Mouse (Mus musculus) spleen, adult 18-20 months (tissue): ENCODE measurements at regions not wholly inside any gene's neighbourhood (a gene's known extent, or its start where the extent isn't known, plus 50 kb on each side); places are given as distances from the start of the nearest gene placed in this dataset.

Source experiments
- DNase-seq, 2 experiments: peaks; one replicate each; pipeline ENCODE4 v3.0.0; 2022; ENCODE audit warnings: mixed read lengths in 2 of 2

DNA sequence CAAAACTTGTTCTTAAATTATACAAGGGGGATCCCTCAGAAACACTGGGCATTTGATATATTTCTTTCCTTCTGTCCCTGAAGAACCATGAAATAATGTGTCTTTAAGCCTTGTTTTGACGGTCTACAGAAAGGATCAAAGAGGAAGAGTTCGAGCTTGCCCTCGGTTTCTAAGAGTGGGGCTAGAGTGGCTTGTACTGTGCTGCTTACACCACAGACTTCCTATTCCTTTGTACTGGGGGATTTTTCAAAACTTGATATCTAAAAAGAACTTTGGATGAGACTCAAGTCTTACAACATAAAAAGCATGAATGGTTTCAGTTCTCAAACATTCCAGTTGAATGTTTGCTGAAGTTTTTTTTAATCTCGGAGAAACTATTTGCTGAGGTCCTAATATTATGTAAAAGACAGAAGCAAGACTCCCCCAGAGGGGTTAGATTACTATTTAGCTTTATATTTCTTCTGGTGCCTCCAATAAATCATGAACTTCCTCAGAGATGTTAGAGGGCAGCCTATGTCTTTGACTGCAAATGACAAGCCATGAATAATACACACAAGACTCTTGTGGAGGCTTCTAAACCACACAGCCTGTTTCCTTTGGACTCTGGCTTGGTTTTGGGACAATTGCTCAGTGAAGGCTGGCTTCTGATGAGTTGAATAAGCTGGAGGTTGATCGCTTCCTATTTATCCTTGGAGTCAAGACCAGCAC, 352.0 kb upstream of the Smim15 start:
- DNase-seq: no peak

GRCm38 (mm10) chr13:107688972-107689371, 355.3 kb upstream of the Smim15 start:
- no peak for DNase-seq

- no peak for DNase-seq
These were observed 359.0 kb upstream of the Smim15 start for GRCm38 (mm10) chr13:107685231-107685630.

GRCm38 (mm10) chr13:107683909-107684308, 360.3 kb upstream of the Smim15 start:
- DNase-seq: no peak

DNA sequence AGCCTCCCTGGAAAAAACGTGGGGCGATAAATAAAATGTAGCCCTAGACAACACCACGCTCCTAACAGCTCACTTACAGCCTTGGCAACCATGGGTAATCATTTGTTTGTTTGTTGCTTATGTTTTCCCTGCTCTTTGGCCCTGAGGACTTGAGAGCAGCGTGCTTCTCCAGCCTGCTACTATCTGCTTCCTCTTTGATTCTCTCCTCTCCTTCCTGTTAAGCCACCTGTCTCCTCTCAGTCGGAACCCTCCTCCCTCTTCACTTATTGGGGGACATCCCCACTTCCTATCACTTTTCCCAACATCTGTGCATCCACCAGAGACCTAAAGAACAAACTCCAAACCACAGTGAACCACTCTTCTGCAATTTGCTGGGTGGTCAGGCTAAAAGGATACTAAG, 362.5 kb upstream of the Smim15 start:
- no peak for DNase-seq

- no peak for DNase-seq
These were observed 365.4 kb upstream of the Smim15 start for GRCm38 (mm10) chr13:107678860-107679259.

GRCm38 (mm10) chr13:107677091-107677470, 367.2 kb upstream of the Smim15 start:
- DNase-seq: no peak

DNA sequence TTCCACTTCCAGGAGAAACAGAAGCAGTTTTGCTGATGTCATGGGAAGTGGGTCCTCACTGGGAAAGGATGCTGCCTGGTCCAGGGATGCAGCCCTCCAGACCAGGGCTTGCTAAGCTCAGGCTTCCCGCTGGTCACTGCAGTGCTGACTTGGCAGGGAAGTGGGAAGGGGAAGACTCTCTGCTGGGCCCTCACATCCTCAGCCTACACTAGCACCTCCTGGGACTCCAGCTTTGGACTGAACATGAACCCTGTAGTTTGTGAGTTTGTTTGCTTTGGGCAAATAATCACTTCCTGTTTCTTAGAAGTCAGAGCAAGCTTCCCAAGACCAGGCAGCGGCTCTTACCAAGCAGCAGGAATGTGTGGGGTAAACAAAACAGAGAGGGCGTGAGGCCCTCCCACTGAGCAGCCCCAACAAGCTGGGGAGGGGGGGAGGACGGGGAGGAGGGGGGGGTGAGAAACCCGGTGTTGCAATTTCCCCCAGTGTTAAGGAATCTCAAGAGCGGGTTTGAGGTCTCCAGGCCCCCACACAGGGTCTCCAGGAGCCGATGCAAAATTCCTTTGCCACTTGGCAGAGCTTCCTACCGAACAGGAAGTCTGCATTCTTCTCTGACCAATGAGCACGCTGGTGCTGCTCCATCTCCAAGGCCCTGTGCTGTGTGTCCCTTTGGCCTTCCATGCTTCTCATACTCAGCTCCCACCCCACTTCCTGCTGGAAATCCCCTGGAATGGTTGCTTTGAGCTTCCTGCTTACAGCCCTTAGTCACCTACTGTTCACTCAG, 367.7 kb upstream of the Smim15 start:
- DNase-seq: no peak

- no peak for DNase-seq
These were observed 372.1 kb upstream of the Smim15 start for GRCm38 (mm10) chr13:107672166-107672565.

GRCm38 (mm10) chr13:107668509-107668908, 375.7 kb upstream of the Smim15 start:
- no peak for DNase-seq

- no peak for DNase-seq
These were observed 378.5 kb upstream of the Smim15 start for GRCm38 (mm10) chr13:107665775-107666174.

GRCm38 (mm10) chr13:107664197-107664596, 380.0 kb upstream of the Smim15 start:
- no peak for DNase-seq

GRCm38 (mm10) chr13:107663745-107664144, 380.5 kb upstream of the Smim15 start:
- DNase-seq: no peak

- DNase-seq: no peak
These were observed 382.8 kb upstream of the Smim15 start for GRCm38 (mm10) chr13:107661414-107661813.

DNA sequence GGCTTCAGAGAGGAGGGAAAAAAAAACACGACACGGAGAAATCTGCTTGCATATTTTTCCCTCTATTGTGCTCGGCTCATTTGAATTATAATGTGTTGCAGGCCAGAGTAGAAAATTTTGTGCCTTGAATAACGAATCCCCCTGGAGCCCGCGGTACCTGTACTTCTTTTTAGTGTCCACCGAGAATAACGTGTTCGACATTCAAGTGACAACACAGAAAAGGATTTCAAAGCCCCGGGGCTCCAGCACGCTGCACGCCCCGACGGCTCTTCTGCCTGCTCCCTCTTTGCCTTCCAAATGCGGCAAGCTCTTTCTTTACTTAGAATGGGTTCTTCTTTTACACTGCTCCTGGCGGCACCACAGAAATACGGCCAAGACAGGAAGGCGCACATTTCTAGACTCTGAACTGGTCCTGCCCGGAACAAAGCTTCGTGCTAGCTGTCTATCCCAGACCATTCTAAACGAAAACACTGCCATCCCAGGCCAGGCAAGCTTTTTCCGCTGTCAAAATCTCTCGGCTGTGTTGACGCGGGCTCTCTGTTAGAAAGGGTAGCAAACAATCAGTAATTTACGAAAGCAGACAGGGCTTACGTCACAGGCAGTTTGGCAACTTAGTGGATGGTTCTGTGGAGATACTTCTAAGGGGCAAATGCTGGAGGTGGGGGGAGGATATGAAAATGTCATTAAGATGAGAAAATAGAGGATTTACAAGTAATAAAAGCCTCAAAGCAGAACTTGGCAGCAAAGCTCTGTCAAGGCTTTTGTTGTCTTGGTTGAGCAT, 398.2 kb upstream of the Smim15 start:
- peak in 1 of 2 experiments; percentile 4 for DNase-seq

DNA sequence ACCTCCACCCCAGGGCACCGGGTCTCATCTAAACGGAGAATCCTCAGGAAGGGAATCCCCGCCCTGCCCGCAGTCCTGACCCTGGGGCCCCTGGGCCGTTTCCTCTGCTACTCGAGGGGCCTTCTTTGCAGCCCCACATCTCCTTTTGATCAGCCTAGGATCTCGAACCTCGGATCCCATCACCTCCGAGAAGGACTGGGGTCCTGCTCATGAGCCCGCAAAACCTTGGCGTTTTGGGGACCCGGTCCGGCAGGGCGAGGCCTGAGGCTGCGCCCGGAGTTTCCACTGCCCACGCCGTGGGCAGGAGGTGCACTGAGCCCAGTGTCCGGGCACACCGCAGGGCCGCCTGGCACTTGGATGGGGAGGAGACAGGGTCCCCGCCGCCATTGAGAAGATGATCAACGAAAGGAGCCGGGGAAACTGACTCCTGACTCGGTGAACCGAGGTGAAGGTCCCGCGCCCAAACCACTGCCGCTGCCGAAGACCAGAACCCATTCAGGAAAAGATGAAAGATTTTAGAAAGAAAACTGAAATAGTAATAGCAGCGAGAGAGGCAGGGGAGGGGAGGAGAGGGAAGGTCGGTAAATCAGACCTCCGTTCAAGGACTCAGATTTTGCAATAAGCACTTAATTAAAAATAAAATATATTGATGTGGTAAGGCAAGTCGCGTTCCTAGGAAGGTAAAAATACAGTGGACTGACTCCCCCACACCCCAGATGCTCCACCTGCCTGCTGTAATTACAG, 399.0 kb upstream of the Smim15 start:
- no peak for DNase-seq

GRCm38 (mm10) chr13:107644705-107645104, 399.5 kb upstream of the Smim15 start:
- no peak for DNase-seq

DNA sequence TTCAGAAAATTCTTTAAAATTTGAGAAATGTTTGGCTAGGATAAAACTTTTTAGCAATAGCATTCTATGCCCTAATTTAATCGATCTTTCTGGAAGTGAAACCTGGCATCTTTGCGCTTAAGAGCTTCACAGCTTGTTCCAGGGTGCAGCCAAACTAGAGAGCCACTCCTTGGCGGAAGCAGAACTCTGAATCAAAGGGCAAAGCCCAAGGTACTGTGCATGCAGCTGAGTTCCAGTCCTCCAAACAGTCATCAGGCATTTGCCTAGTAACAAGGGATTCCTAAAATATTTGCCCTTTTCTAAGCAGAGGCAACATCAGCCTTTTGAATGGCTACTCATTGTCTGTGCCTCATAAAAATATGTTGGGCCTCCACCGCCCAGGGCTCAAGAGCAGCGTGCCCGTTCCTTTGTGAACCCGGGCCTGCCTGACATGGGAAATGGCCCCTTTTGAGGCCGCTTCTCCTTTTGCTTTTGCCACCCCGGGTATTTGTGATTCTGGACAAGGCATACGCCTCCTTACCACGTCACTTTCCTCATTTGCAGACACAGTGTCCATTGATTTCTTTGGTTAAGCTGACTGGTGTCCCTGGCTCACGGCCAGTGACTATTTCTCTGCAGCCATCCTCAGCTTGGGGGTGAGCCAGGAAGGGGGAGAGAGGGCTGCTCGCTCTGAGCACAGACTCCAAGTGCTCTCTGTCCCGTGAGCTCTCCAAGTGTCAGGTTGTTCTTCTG, 402.2 kb upstream of the Smim15 start:
- DNase-seq: no peak

DNA sequence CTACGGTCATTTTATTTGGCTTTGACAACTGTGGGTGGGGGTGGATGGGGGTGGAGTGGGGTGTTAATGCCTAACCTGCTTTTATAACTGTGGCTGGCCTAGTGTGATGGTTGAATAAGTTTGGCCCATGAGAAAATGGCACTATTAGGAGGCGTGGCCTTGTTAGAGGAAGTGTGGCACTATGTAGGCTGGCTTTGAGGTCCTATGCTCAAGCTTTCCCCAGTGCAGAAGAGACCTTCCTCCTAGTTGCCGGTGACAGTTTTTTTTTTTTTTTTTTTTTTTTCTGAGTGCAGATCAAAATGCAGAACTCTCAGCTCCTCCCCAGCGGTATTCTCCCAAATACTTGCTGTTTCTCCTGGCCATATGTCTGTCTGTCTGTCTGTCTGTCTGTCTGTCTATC, 404.6 kb upstream of the Smim15 start:
- DNase-seq: no peak

- no peak for DNase-seq
These were observed 407.0 kb upstream of the Smim15 start for GRCm38 (mm10) chr13:107637269-107637668.

DNA sequence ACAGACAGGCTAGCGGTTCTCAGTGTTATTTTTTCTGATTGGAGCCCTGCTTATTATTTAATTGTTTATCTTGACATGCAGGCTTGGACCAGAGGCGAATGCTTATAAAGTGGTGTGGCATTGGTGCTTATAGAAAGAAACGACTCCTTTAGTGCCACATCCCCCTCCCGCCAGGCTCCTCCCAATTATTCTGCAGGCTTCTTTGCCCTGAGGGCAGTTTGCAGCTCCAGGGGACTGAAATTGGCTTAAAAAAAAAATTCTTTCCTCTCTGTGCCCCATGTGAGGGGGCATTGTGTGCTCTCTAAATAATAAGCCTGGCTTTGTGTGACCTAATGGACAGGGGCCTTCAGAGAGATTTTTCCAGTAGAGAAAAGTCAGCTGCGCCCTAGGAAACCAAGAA, 409.1 kb upstream of the Smim15 start:
- no peak for DNase-seq

GRCm38 (mm10) chr13:107627073-107627472, 417.2 kb upstream of the Smim15 start:
- no peak for DNase-seq
